Mouse (Mus musculus): Measurements from ENCODE around the gene 1810013L24Rik.

1810013L24Rik gene

GRCm38 (mm10) chr16:8829564-8830359 lies at the start of gene 1810013L24Rik:
Gene 1810013L24Rik, plus strand, starts transcription at chr16:8830100.
- peak; percentile 100 for DNase-seq (ENCODE audit: low read depth, low spot score)

- no peak for DNase-seq (ENCODE audit: low read depth, low spot score)
These were observed 49.7 kb upstream of the 1810013L24Rik start for GRCm38 (mm10) chr16:8780187-8780586.

- peak; percentile 92 for DNase-seq (ENCODE audit: low read depth, low spot score)
These were observed 48.7 kb upstream of the 1810013L24Rik start for GRCm38 (mm10) chr16:8781191-8781590.

- DNase-seq (ENCODE audit: low read depth, low spot score), result no peak
These were observed 48.2 kb upstream of the 1810013L24Rik start for GRCm38 (mm10) chr16:8781660-8782059.

GRCm38 (mm10) chr16:8783198-8783913 lies 46.5 kb upstream of the 1810013L24Rik start:
- DNase-seq (ENCODE audit: low read depth, low spot score), result peak; percentile 93

- no peak for DNase-seq (ENCODE audit: low read depth, low spot score)
These were observed 45.1 kb upstream of the 1810013L24Rik start for GRCm38 (mm10) chr16:8784753-8785152.

- no peak for DNase-seq (ENCODE audit: low read depth, low spot score)
These were observed 39.0 kb upstream of the 1810013L24Rik start for GRCm38 (mm10) chr16:8790886-8791285.

GRCm38 (mm10) chr16:8791949-8792557 lies 37.8 kb upstream of the 1810013L24Rik start, which contains the start of gene Usp7:
Gene Usp7, minus strand, starts transcription at chr16:8792308.
- peak; percentile 96 for DNase-seq (ENCODE audit: low read depth, low spot score)

GRCm38 (mm10) chr16:8794952-8795351 lies 34.9 kb upstream of the 1810013L24Rik start:
- peak; percentile 76 for DNase-seq (ENCODE audit: low read depth, low spot score)

GRCm38 (mm10) chr16:8795906-8796305 lies 34.0 kb upstream of the 1810013L24Rik start:
- DNase-seq (ENCODE audit: low read depth, low spot score), result no peak

GRCm38 (mm10) chr16:8806703-8807102 lies 23.2 kb upstream of the 1810013L24Rik start:
- peak; percentile 84 for DNase-seq (ENCODE audit: low read depth, low spot score)

- peak; percentile 93 for DNase-seq (ENCODE audit: low read depth, low spot score)
These were observed 19.3 kb upstream of the 1810013L24Rik start for GRCm38 (mm10) chr16:8810399-8811127.

GRCm38 (mm10) chr16:8817872-8818271 lies 12.0 kb upstream of the 1810013L24Rik start:
- no peak for DNase-seq (ENCODE audit: low read depth, low spot score)

GRCm38 (mm10) chr16:8821429-8821828 lies 8.5 kb upstream of the 1810013L24Rik start:
- no peak for DNase-seq (ENCODE audit: low read depth, low spot score)

GRCm38 (mm10) chr16:8822586-8822985 lies 7.3 kb upstream of the 1810013L24Rik start:
- DNase-seq (ENCODE audit: low read depth, low spot score), result peak; percentile 44

GRCm38 (mm10) chr16:8823661-8824060 lies 6.2 kb upstream of the 1810013L24Rik start:
- peak; percentile 70 for DNase-seq (ENCODE audit: low read depth, low spot score)

GRCm38 (mm10) chr16:8827366-8827765 lies 2.5 kb upstream of the 1810013L24Rik start:
- peak; percentile 47 for DNase-seq (ENCODE audit: low read depth, low spot score)

- DNase-seq (ENCODE audit: low read depth, low spot score), result peak; percentile 67
These were observed 1.0 kb upstream of the 1810013L24Rik start for GRCm38 (mm10) chr16:8828636-8829563.

- DNase-seq (ENCODE audit: low read depth, low spot score), result peak; percentile 75
These were observed 721 bp downstream of the 1810013L24Rik start for GRCm38 (mm10) chr16:8830431-8831211.

GRCm38 (mm10) chr16:8831241-8831640 lies 1.3 kb downstream of the 1810013L24Rik start:
- DNase-seq (ENCODE audit: low read depth, low spot score), result no peak

All from ZHBTc4 (cell line).